In genomic region chr10:80077312-80077711, GRCm38 (mm10) we compare ENCODE assay signal across 19 mouse cellular contexts.
"Had no signal": no experiment of that assay in that cellular context is flagged by ENCODE, and none has a peak within 500 bp of the region (broad histone marks: within the 10 kb centered on the region; RNA-seq: fewer than 3 reads in every experiment).

No protein-coding gene starts in this region.

- H3K9me3 ChIP-seq: liver, embryonic 15.5 days; midbrain, embryonic 10.5 days; midbrain, embryonic 13.5 days; neural tube, embryonic 13.5 days; neural tube, embryonic 15.5 days had no signal

- H3K4me2 ChIP-seq: liver, embryonic 15.5 days; lung, embryonic 14.5 days; midbrain, embryonic 13.5 days; neural tube, embryonic 13.5 days; neural tube, embryonic 15.5 days had no signal

- H3K27me3 ChIP-seq: liver, embryonic 15.5 days; midbrain, embryonic 13.5 days; neural tube, embryonic 13.5 days; neural tube, embryonic 15.5 days had no signal

- DNase-seq: lung, adult 18-20 months; lung, embryonic 14.5 days; lung, postnatal 10 days; lung, postnatal 4 days; retina, postnatal 1 day; right cerebral cortex, adult 18-20 months; right cerebral cortex, postnatal 25 days; right cerebral cortex, postnatal 4 days; spleen, adult 18-20 months; thymus, adult 18-20 months; thymus, postnatal 14 days; thymus, postnatal 36 days had no signal

- H3K9ac ChIP-seq: liver, embryonic 15.5 days; lung, embryonic 14.5 days; midbrain, embryonic 13.5 days; neural tube, embryonic 13.5 days; neural tube, embryonic 15.5 days had no signal

- H3K27ac ChIP-seq: liver, embryonic 15.5 days; midbrain, embryonic 10.5 days; midbrain, embryonic 13.5 days; neural tube, embryonic 13.5 days; neural tube, embryonic 15.5 days had no signal

- H3K4me3 ChIP-seq: liver, embryonic 15.5 days; midbrain, embryonic 10.5 days; midbrain, embryonic 13.5 days; myocyte; neural tube, embryonic 13.5 days; neural tube, embryonic 15.5 days had no signal

- ATAC-seq: midbrain, embryonic 13.5 days; midbrain, embryonic 16.5 days had no signal
